ENCODE assay signal across 8 mouse cellular contexts in genomic region chr3:122413729-122414561, GRCm38 (mm10).
DNase-seq lines count a peak whose midpoint lies in the region; ATAC-seq and TF ChIP-seq lines count a peak whose summit lies in the region.

No protein-coding gene starts in this region.

- no peaks in the 10 kb centered on the region for H3K36me3 ChIP-seq in kidney, adult 2 months (ENCODE audit: control insufficient read depth, insufficient read depth, low read length)
- H3K36me3 ChIP-seq in lung, postnatal 0 days (ENCODE audit: insufficient read depth, low read length), result no peaks in the 10 kb centered on the region
- no peaks in the 10 kb centered on the region for H3K36me3 ChIP-seq in stomach, postnatal 0 days (ENCODE audit: control insufficient read depth, insufficient read depth, low read length)

- no peak for TF ChIP-seq CTCF in kidney, adult 2 months (conservative IDR thresholded peaks at IDR 0.05; ENCODE audit: insufficient read depth, insufficient read length, low read depth, low read length)
- no peak for TF ChIP-seq CTCF in lung, postnatal 0 days (IDR thresholded peaks at IDR 0.05)
- no peak for TF ChIP-seq CTCF in stomach, postnatal 0 days (IDR thresholded peaks at IDR 0.05; ENCODE audit: low read depth)

- no peak overlapping the region for H3K4me3 ChIP-seq in kidney, adult 2 months (ENCODE audit: insufficient read depth, low read depth, low read length)
- H3K4me3 ChIP-seq in lung, postnatal 0 days (ENCODE audit: low read depth, low read length), result no peak overlapping the region
- H3K4me3 ChIP-seq in stomach, postnatal 0 days (ENCODE audit: low read depth, low read length), result no peak overlapping the region

- H3K4me2 ChIP-seq in lung, postnatal 0 days (replicated peaks; ENCODE audit: low read depth, low read length), result peak overlapping the region; percentile 27; the same call in 1 of the 2 replicates
- H3K4me2 ChIP-seq in stomach, postnatal 0 days (replicated peaks; ENCODE audit: low read depth), result peak overlapping the region; percentile 29; the same call in 1 of the 2 replicates

- TF ChIP-seq POLR2A in kidney, adult 2 months (IDR thresholded peaks at IDR 0.05; ENCODE audit: low read depth, low read length), result no peak

- DNase-seq in cerebellum, postnatal 4 days (ENCODE audit: low spot score in 2 of 2), result no peak
- peak; percentile 17 for DNase-seq in right cerebral cortex, adult 18-20 months
- no peak for DNase-seq in right cerebral cortex, postnatal 14 days
- DNase-seq in kidney, adult 2 months, result peak; percentile 49
- peak; percentile 31 for DNase-seq in lung, postnatal 0 days (ENCODE audit: low spot score)
- no peak for DNase-seq in stomach, postnatal 0 days (ENCODE audit: low spot score)

- no peak for TF ChIP-seq EP300 in lung, postnatal 0 days (IDR thresholded peaks at IDR 0.05)
- TF ChIP-seq EP300 in stomach, postnatal 0 days (optimal IDR thresholded peaks at IDR 0.05), result no peak

- WGBS in kidney, adult 2 months, result 20% methylated on average over 17 of the region's 17 CpGs
- WGBS in lung, postnatal 0 days, result 29% methylated on average over 17 of the region's 17 CpGs
- WGBS in stomach, postnatal 0 days, result 25% methylated on average over 17 of the region's 17 CpGs

- H3K4me1 ChIP-seq in kidney, adult 2 months (ENCODE audit: control insufficient read depth, insufficient read depth, low read length), result no peaks in the 10 kb centered on the region; the same call in 1 of the 2 replicates
- no peaks in the 10 kb centered on the region for H3K4me1 ChIP-seq in lung, postnatal 0 days (ENCODE audit: insufficient read depth, low read depth, low read length)
- H3K4me1 ChIP-seq in stomach, postnatal 0 days (replicated peaks; ENCODE audit: control insufficient read depth, insufficient read depth), result no peaks in the 10 kb centered on the region

- no peaks in the 10 kb centered on the region for H3K27me3 ChIP-seq in kidney, adult 2 months (replicated peaks; ENCODE audit: control insufficient read depth, insufficient read depth, low read length)
- H3K27me3 ChIP-seq in lung, postnatal 0 days (replicated peaks; ENCODE audit: insufficient read depth, low read length), result no peaks in the 10 kb centered on the region
- H3K27me3 ChIP-seq in stomach, postnatal 0 days (ENCODE audit: control insufficient read depth, insufficient read depth, low read length), result no peaks in the 10 kb centered on the region

- peak; percentile 15; the same call in 1 of the 2 replicates for ATAC-seq in cerebellum, adult (ENCODE audit: insufficient number of reproducible peaks, low FRiP score, low TSS enrichment)
- peak; percentile 43; the same call in 1 of the 2 replicates for ATAC-seq in lung, postnatal 0 days
- ATAC-seq in stomach, postnatal 0 days (ENCODE audit: low FRiP score, low TSS enrichment), result no peak
- no peak for ATAC-seq in erythroblast, adult 5-6 weeks (replicated peaks; ENCODE audit: low FRiP score, poor library complexity, severe bottlenecking)

- no peaks in the 10 kb centered on the region for H3K9me3 ChIP-seq in lung, postnatal 0 days (ENCODE audit: low read length)
- H3K9me3 ChIP-seq in stomach, postnatal 0 days (ENCODE audit: control insufficient read depth, low read length), result no peaks in the 10 kb centered on the region

- no peak overlapping the region for H3K27ac ChIP-seq in kidney, adult 2 months (ENCODE audit: insufficient read depth, low read depth, low read length)
- H3K27ac ChIP-seq in lung, postnatal 0 days (ENCODE audit: low read length), result peak overlapping the region; percentile 4; the same call in 1 of the 2 replicates
- no peak overlapping the region for H3K27ac ChIP-seq in stomach, postnatal 0 days (replicated peaks)

- H3K9ac ChIP-seq in lung, postnatal 0 days (replicated peaks; ENCODE audit: low read depth), result no peak overlapping the region
- H3K9ac ChIP-seq in stomach, postnatal 0 days (ENCODE audit: low read length), result 0 out of 2 replicates have a peak overlapping the region, but pooled peaks have one; percentile 13

Comparison
In these comparisons a context has a peak if more than half of its experiments do, and no peak if none do; other contexts are left out.
1. DNase-seq: peak in right cerebral cortex, adult 18-20 months (single experiment), kidney, adult 2 months (single experiment) and lung, postnatal 0 days (single experiment); none in cerebellum, postnatal 4 days (0 of 2), right cerebral cortex, postnatal 14 days (single experiment) and stomach, postnatal 0 days (single experiment).
2. ATAC-seq: peak in cerebellum, adult (single experiment) and lung, postnatal 0 days (single experiment); none in stomach, postnatal 0 days (single experiment) and erythroblast, adult 5-6 weeks (single experiment).